In genomic region chr9:23433238-23433637, GRCm38 (mm10) we compare ENCODE assay signal across 23 mouse cellular contexts.
DNase-seq lines count a peak whose midpoint lies in the region; ATAC-seq and TF ChIP-seq lines count a peak whose summit lies in the region.
"Had no signal": no experiment of that assay in that cellular context is flagged by ENCODE, and none has a peak within 500 bp of the region (broad histone marks: within the 10 kb centered on the region; RNA-seq: fewer than 3 reads in every experiment).

No protein-coding gene starts in this region.

- peak; percentile 17 to 58; a peak in 3 of 4 replicates for ATAC-seq in hematopoietic stem cell, adult 5-6 weeks (replicated peaks in 1 of 2; ENCODE audit: insufficient read depth in 1 of 2, low FRiP score in 2 of 2, low TSS enrichment in 1 of 2, low read depth in 1 of 2, poor library complexity in 2 of 2, severe bottlenecking in 2 of 2)
- ATAC-seq in megakaryocyte-erythroid progenitor cell, adult 5-6 weeks (replicated peaks; ENCODE audit: low FRiP score, low TSS enrichment, poor library complexity, severe bottlenecking): peak; percentile 89
- ATAC-seq: activated CD4-positive, CD25-positive, alpha-beta regulatory T cell, adult 4 months; CD4-positive, CD25-positive, alpha-beta regulatory T cell, adult 4 months; forebrain, embryonic 13.5 days; forebrain, embryonic 15.5 days; forebrain, postnatal 0 days; Patski had no signal

- no peak for TF ChIP-seq POLR2A in brain, embryonic 14.5 days (IDR thresholded peaks at IDR 0.05; ENCODE audit: borderline replicate concordance, extremely low read depth, insufficient read depth, insufficient read length, poor library complexity, severe bottlenecking)

- DNase-seq in heart, adult 11 months: peak; percentile 79
- no peak for DNase-seq in heart, adult 18-20 months
- peak; percentile 36 for DNase-seq in brain, embryonic 14.5 days (ENCODE audit: low read depth)
- no peak for DNase-seq in left cerebral cortex, postnatal 4 days
- DNase-seq in right cerebral cortex, postnatal 25 days: no peak
- no peak for DNase-seq in adrenal gland, postnatal 10 days
- DNase-seq: adrenal gland, adult 8-10 months; adrenal gland, postnatal 25 days; B cell, adult 2 months; cerebellum, adult 11 months; cerebellum, adult 18-20 months; cerebellum, adult 8-10 months; cerebellum, adult 9-11 months; cerebellum, postnatal 14 days; cerebellum, postnatal 36 days; forebrain, postnatal 0 days had no signal

- intact Hi-C loops in left cerebral cortex, postnatal 4 days (cut with DNase I): no loop called here

- TF ChIP-seq CTCF in brain, embryonic 14.5 days (IDR thresholded peaks at IDR 0.05; ENCODE audit: borderline replicate concordance, extremely low read depth, insufficient read depth, insufficient read length): no peak

Comparison
In these comparisons a context has a peak if more than half of its experiments do, and no peak if none do; other contexts are left out.
1. DNase-seq: peak in heart, adult 11 months (single experiment) and brain, embryonic 14.5 days (single experiment); none in heart, adult 18-20 months (0 of 2), left cerebral cortex, postnatal 4 days (single experiment), right cerebral cortex, postnatal 25 days (single experiment) and adrenal gland, postnatal 10 days (single experiment).